Mouse (Mus musculus) induced T-regulatory cell, adult 2 months (primary cell): ENCODE results near the gene Arnt2.

Source experiments
- DNase-seq: peaks from one replicate; pipeline ENCODE4 v3.0.0-alpha.2; 2012; ENCODE audit warnings: low read depth

The Arnt2 gene

DNA sequence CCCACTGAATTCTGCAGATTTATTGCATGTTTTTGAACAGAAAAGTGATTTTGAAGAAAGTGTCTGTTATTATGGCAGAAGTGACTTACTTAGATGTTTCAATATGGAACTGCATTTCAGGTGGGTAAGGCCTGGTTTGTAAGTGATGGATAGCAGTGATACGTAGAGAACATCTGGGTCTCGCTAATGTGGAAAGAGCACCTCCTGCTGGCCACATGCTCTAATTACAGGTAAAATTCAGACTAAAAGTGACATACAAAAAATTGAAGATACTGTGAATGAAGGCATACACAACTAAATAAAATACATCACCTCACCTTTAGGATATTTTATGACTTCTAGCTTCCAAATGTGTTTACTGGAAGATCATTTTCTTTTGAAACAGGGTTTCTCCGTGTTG, 66.8 kb downstream of the Arnt2 start:
- DNase-seq: peak; percentile 47

- no peak for DNase-seq
Measured at GRCm38 (mm10) chr7:84341001-84341400, 69.0 kb downstream of the Arnt2 start.

DNA sequence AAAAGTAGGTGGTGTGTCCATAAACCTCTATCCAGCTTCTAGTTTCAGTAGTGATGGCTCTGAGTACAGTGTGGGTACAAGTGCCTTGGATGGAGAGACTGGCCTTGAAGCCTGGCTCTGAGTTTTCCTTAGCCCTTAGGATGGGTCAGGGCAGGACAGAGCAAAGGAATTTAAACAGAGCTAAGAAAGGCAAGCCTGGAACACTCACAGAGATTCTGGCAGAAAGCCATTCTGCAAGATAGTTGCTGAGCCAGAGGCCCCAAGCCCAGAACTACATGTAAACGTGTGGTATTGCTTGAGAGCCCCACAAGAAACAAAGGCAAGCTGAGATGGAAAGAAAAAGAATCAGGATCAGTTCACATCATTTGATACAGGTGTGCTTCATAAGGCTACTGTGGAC, 70.8 kb downstream of the Arnt2 start:
- DNase-seq: no peak

DNA sequence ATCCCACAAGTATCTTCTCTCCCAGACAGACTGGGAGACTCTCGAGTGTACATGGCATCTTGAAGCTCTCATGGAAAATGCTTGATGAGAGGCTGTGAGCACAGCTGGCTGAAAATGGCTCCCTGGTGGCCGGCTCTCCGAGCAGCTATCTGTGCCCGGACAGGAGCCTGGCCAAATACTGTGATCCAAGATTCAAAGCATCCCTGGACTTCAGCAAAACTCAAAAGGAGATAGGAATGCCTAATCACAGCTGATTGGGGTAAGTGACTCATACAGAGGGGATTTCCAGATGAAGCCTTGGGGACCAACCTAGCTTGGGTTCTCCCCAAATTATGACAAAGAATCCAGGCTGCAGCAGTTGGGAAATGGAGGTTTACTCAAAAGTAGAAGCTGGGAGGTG, 72.2 kb downstream of the Arnt2 start:
- no peak for DNase-seq

- DNase-seq: no peak
Measured at GRCm38 (mm10) chr7:84336907-84337306, 73.1 kb downstream of the Arnt2 start.

GRCm38 (mm10) chr7:84336580-84336886, 73.4 kb downstream of the Arnt2 start:
- no peak for DNase-seq

DNA sequence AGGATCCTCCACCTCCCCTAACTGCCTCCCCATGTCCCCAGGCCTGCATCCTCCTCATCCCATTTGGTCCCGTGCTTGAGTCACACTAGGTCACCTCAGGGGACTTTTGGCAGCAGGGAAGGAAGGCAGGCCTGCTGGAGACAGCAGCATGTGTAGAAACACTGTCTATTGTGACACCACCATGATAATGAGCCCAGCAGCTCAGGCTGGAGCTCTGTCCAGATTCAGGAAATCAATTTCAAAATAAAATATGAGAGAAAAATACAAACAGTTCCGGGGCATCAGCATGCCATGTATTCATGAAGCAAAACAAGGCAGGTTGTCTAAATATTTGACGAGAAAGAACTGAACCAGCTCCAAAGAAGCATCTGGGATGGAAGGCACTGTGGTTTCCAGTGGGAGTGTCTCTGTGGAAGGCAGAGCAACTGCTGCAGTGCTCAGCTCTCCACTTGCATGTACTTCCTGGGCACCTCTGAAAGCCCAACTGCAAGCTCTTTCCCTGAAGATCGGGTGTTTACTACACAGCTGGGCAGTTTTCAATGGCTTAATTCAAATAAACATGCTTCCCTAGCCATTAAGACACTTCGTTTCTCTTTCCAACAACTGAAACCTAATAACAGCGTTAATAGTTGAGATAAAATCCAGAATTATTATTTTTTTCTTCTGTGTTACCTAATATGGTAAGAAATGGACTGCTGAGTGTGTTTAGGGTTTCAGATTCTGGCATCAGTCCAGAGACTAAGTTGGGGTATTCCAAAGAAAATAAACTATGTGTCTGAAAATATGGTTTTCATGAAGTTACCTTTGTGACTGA, 74.0 kb downstream of the Arnt2 start:
- DNase-seq: no peak

DNA sequence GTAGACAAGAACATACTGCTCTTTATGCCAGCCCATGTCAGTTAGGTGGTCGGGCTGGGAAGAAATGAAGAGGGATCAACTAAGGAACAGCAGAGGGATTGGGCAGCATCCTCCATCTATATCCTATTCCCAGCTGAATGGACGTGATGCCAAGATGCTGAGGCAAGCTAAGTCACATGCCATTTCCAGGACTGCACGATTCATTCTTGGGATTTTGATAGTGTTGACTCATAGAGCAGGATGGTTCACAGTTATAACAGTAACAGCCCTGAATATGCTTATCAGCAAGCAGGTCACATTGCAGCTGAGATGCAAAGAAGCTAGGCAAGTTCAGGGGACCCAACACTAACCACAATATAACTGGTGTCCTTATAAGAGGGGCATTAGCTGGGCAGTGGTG, 76.0 kb downstream of the Arnt2 start:
- no peak for DNase-seq

GRCm38 (mm10) chr7:84332295-84333168, 77.4 kb downstream of the Arnt2 start:
- DNase-seq: no peak

GRCm38 (mm10) chr7:84329174-84329583, 80.8 kb downstream of the Arnt2 start:
- no peak for DNase-seq

- DNase-seq: no peak
Measured at GRCm38 (mm10) chr7:84328770-84329169, 81.2 kb downstream of the Arnt2 start.

- no peak for DNase-seq
Measured at GRCm38 (mm10) chr7:84325570-84326328, 84.2 kb downstream of the Arnt2 start.

GRCm38 (mm10) chr7:84321542-84321941, 88.4 kb downstream of the Arnt2 start:
- no peak for DNase-seq

DNA sequence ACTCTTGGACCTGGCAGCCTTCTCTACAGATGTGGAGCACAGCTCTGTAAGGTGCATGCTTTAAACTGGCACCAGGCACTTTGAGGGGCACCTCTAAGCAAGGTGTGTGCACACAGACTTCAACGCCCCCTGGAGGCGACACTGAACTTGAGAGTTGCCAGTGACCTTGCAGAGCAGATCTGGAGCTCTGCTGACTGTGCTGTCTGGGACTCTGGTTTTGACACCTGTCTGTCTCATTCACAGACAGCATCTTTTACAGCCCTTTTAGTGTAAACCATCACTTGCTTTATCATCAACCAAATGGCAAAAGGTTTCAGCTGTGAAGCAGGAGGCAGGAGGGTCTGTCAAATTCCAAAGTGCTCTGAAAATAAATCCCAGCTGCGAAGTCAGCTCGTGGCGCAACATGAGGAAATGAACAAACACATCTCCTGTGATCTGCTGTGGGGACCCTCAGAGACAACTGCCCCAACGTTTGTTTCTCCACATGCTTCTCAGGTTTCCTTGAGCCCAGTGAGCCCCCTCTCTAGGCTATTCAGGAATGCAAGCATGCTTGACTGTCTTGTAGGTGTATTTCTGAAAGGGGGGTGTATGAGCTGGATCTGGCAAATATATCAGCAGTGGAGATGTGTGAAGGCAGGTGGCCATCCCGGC, 94.5 kb downstream of the Arnt2 start:
- peak; percentile 34 for DNase-seq

- no peak for DNase-seq
Measured at GRCm38 (mm10) chr7:84314742-84315141, 95.2 kb downstream of the Arnt2 start.

GRCm38 (mm10) chr7:84311624-84312023, 98.4 kb downstream of the Arnt2 start:
- no peak for DNase-seq

GRCm38 (mm10) chr7:84310909-84311311, 99.1 kb downstream of the Arnt2 start:
- no peak for DNase-seq

- no peak for DNase-seq
Measured at GRCm38 (mm10) chr7:84307329-84307925, 102.5 kb downstream of the Arnt2 start.

DNA sequence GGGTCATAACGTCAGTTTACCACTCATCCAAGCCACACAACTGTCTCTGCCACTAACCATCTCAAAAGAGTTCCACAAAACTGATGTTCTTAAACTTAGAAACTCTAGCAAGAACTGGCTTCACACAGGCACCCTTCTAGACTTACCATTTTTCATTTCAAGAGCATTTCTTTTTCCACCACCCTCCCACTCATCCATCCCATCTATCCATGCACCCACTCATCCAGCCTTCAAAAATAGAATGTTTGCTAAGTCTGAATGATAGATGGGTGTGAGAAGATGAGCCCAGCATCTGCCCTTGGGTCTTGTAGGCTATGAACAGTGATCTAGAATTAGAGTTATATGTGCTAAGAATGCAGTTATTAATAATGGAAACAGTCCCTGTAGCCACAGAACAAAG, 109.7 kb downstream of the Arnt2 start:
- DNase-seq: no peak

- no peak for DNase-seq
Measured at GRCm38 (mm10) chr7:84299601-84300000, 110.4 kb downstream of the Arnt2 start.

- no peak for DNase-seq
Measured at GRCm38 (mm10) chr7:84293054-84293453, 116.9 kb downstream of the Arnt2 start.

GRCm38 (mm10) chr7:84287226-84287587, 122.8 kb downstream of the Arnt2 start:
- DNase-seq: no peak
